Mouse (Mus musculus) liver, adult 2 months (tissue): ENCODE results near the gene Ankrd13c. TPM values are rescaled to one million over a fixed set of nuclear protein-coding genes. Genes with fewer than 3 reads are reported as not detected.

Experiments used
- DNase-seq: peaks from one replicate; pipeline ENCODE4 v3.0.0-alpha.2; 2011; ENCODE audit warnings: low read depth, low spot score; ENCODE audit errors: extremely low read depth
- H3K27ac ChIP-seq: fragments of 200-500 bp; replicated peaks from 2 replicates; pipeline ENCODE4 v1.5.1; 2012; ENCODE audit warnings: low read depth, mild to moderate bottlenecking, control low read depth, inconsistent platforms, low read length; ENCODE audit not compliant: insufficient read depth
- H3K27me3 ChIP-seq: fragments of 200-500 bp; 2 replicates; pipeline ENCODE4 v1.6.1; 2012; ENCODE audit warnings: mild to moderate bottlenecking, moderate library complexity, low read length, inconsistent platforms; ENCODE audit not compliant: control insufficient read depth, insufficient read depth
- H3K36me3 ChIP-seq: fragments of 200-500 bp; 2 replicates; pipeline ENCODE4 v1.6.1; 2012; ENCODE audit warnings: low read length, inconsistent platforms; ENCODE audit not compliant: control insufficient read depth, insufficient read depth
- H3K4me1 ChIP-seq: fragments of 200-500 bp; 2 replicates; pipeline ENCODE4 v1.6.1; 2011; ENCODE audit warnings: low read length; ENCODE audit not compliant: control insufficient read depth, insufficient read depth
- H3K4me3 ChIP-seq: fragments of 200-500 bp; 2 replicates; pipeline ENCODE4 v1.5.1; 2011; ENCODE audit warnings: low read depth, mild to moderate bottlenecking, control low read depth, low read length, moderate library complexity; ENCODE audit not compliant: insufficient read depth
- H3K79me2 ChIP-seq: fragments of 200-500 bp; 2 replicates; pipeline ENCODE4 v1.6.1; 2012; ENCODE audit warnings: inconsistent platforms, mild to moderate bottlenecking, low read length, moderate library complexity; ENCODE audit not compliant: control insufficient read depth, insufficient read depth
- H3K9ac ChIP-seq: fragments of 200-500 bp; 2 replicates; pipeline ENCODE4 v1.6.1; 2012; ENCODE audit warnings: low read depth, mild to moderate bottlenecking, control low read depth, inconsistent platforms, low read length
- CTCF ChIP-seq: fragments of 200-500 bp; IDR thresholded peaks from 2 replicates; pipeline ENCODE4 v1.5.1; 2011; ENCODE audit warnings: low read depth, low read length, control low read depth
- POLR2A ChIP-seq: fragments of 200-500 bp; IDR thresholded peaks from 2 replicates; pipeline ENCODE4 v1.6.1; 2011; ENCODE audit warnings: low read length, control low read depth; ENCODE audit not compliant: insufficient read depth; ENCODE audit errors: extremely low read depth
- WGBS: fragments of 180-500 bp; shearing (Covaris S2); methylation state at CpG from one replicate; pipeline ENCODE4 v1.1.7; 2018; 5-methylcytosine and 5-hydroxymethylcytosine counted together
- polyA plus RNA-seq: library from polyadenylated mRNA; depleted of rRNA; stranded (reverse); fragments of >200 nt; gene quantifications from 2 replicates; pipeline ENCODE4 v1.2.3, GENCODE M21; 2012
- total RNA-seq: library from RNA; depleted of rRNA; stranded (reverse); fragments of >200 nt; gene quantifications from 2 replicates; pipeline ENCODE4 v1.2.3, GENCODE M21; 2014

Gene Ankrd13c
- total and polyA plus RNA-seq, 2 experiments, result 7.5 to 20.4 TPM

DNA sequence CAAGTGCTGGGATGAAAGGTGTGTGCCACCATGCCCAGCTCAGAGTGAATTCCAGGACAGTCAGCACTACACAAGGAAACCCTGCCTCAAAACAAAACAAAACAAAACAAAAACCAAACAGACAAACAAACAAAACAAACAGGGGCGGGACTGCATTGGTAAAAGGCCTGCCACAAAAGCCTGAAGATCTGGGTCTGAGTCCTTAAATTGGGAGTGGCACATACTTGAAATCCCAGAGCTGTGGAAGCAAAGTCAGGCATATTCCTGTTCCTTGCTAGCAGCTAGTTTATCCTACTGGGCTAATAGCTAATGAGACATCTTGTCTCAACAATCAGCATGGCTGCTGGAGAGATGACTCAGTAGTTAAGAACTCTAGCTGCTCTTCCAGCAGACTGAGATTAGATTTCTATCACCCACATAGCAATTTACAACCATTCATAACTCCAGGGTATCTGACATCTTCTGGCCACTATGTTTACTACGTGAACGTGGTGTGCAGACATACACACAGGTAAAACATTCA, 12.7 kb upstream of the Ankrd13c start:
- H3K27ac ChIP-seq, result no peak overlapping the region
- 87% methylated on average over 3 of the region's 3 CpGs for WGBS
- TF ChIP-seq CTCF, result no peak
- H3K4me1 ChIP-seq, result peaks cover 4% of the 10 kb centered on the region
- no peaks in the 10 kb centered on the region for H3K27me3 ChIP-seq
- H3K79me2 ChIP-seq, result no peaks in the 10 kb centered on the region
- no peak overlapping the region for H3K4me3 ChIP-seq
- no peak for DNase-seq
- H3K36me3 ChIP-seq, result no peaks in the 10 kb centered on the region
- H3K9ac ChIP-seq, result no peak overlapping the region

DNA sequence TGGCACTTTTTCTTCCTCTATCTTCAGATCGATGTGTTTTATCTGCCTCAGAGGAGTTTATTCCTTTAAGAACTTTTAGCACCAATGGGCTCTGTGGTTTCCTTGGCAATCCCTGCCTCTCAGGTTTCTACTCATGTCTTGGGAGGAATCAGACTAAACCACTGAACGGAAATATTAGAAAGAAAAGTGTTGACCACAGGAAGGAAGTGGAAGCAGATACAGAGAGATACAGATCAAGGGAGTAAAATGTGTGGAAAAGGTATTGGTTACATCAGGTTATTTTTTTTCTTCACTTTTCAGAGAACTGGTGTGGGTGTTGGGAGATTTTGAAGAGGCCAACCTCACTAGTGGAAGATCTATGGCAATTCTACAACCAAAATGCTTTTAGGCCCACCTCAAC, 8.5 kb upstream of the Ankrd13c start:
- H3K79me2 ChIP-seq, result no peaks in the 10 kb centered on the region
- H3K27ac ChIP-seq, result no peak overlapping the region
- H3K4me3 ChIP-seq, result no peak overlapping the region
- 85% methylated on average over 2 of the region's 2 CpGs for WGBS
- no peak for TF ChIP-seq CTCF
- no peak for TF ChIP-seq POLR2A
- no peaks in the 10 kb centered on the region for H3K27me3 ChIP-seq
- DNase-seq, result no peak
- no peaks in the 10 kb centered on the region for H3K4me1 ChIP-seq
- no peaks in the 10 kb centered on the region for H3K36me3 ChIP-seq
- H3K9ac ChIP-seq, result no peak overlapping the region

DNA sequence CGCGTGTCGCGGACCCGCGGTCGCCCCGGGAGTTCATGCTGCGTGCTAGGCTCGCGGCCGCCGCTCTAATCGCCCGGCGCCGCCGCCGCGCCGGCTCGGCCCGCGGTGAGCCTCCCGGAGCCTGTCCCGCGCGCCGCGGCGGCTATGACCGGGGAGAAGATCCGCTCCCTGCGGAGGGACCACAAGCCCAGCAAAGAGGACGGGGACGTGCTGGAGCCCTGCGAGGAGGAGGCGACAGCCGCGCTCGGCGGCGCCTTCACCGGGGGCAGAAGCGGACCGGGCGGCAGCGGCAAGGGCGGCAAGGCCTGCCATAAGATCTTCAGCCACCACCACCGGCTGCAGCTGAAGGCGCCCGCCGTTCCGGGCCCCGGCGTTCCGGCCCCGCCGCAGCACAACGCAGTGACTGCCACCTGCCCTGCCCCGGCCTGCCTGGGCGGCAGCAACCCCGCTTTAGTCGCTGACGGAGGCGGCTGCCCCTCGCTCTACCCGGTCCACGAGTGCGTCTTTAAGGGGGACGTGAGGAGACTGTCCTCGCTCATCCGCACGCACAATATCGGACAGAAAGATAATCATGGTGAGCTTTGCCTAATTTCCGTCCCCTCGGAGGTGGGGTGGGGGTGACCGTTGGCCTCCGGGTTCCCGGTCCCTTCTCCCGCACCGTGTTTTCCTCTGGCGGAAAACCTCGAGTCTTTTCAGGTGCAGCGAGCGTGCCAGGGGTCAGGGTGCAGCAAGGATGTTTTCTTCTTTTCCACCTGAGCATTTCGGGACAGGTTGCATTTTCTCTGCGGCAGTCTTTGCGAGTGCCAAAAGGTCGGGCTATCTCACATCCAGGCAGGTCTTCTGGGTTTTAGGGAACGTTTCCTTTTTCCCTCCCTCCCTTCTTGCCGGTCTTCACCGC, 593 bp downstream of the Ankrd13c start:
- WGBS, result under 1% methylated on average over 92 of the region's 93 CpGs
- H3K4me1 ChIP-seq, result peaks cover 8% of the 10 kb centered on the region
- peak overlapping the region; percentile 99 for H3K9ac ChIP-seq
- no peaks in the 10 kb centered on the region for H3K27me3 ChIP-seq
- H3K4me3 ChIP-seq, result peak overlapping the region; percentile 99
- H3K36me3 ChIP-seq, result no peaks in the 10 kb centered on the region
- peaks cover 19% of the 10 kb centered on the region; the same call in 1 of the 2 replicates for H3K79me2 ChIP-seq
- H3K27ac ChIP-seq, result peak overlapping the region; percentile 100
- DNase-seq, result peak; percentile 71
- no peak for TF ChIP-seq POLR2A
- no peak for TF ChIP-seq CTCF

DNA sequence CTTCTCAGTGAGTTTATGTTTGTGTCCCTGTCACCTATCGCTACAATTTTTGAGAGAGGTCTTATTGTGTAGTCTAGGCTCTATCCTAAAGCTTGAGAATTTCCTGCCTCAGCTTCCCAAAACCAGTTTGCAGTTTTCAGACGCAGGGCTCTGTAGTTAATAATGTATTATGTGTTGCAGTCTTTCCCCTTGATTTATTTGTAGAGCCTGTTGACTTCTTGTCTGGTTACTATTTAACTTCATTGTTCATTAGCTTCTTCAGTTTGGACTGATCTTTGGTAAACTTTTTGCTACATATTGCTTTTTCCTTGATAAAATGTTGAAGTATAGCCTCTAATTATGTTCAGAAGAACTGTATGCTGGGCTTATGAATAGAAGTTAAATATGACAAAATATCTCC, 5.7 kb downstream of the Ankrd13c start:
- peak; percentile 70 for DNase-seq
- H3K27me3 ChIP-seq, result no peaks in the 10 kb centered on the region
- H3K9ac ChIP-seq, result 0 out of 2 replicates have a peak overlapping the region, but pooled peaks have one; percentile 4
- H3K79me2 ChIP-seq, result peaks cover 25% of the 10 kb centered on the region
- no peaks in the 10 kb centered on the region for H3K36me3 ChIP-seq
- H3K4me1 ChIP-seq, result peaks cover 26% of the 10 kb centered on the region
- WGBS, result 41% methylated on average over 2 of the region's 2 CpGs
- peak overlapping the region; percentile 24; the same call in 1 of the 2 replicates for H3K27ac ChIP-seq
- no peak overlapping the region for H3K4me3 ChIP-seq
- TF ChIP-seq POLR2A, result no peak
- no peak for TF ChIP-seq CTCF

DNA sequence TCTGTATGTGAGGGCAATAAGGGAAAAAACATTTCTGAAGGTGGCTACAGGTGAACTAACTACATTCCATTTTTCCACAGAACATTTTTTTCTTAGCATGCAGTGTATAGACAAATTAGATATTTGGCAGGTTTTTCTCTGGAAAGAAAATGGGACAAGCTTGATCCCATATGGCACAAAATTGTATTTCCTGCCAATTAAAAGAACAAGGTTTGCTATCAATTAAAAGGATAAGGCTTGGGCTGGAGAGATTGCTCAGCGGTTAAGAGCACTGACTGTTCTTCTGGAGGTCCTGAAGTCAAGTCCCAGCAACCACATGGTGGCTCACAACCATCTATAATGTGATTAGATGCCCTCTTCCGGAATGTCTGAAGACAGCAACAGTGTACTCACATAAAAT, 8.4 kb downstream of the Ankrd13c start:
- no peak overlapping the region for H3K27ac ChIP-seq
- 78% methylated on average over 2 of the region's 2 CpGs for WGBS
- no peak for DNase-seq
- no peaks in the 10 kb centered on the region for H3K27me3 ChIP-seq
- peaks cover 29% of the 10 kb centered on the region for H3K4me1 ChIP-seq
- no peak overlapping the region for H3K9ac ChIP-seq
- no peak overlapping the region for H3K4me3 ChIP-seq
- no peaks in the 10 kb centered on the region for H3K36me3 ChIP-seq
- H3K79me2 ChIP-seq, result peaks cover 36% of the 10 kb centered on the region
- TF ChIP-seq POLR2A (no peak), CTCF (no peak)

DNA sequence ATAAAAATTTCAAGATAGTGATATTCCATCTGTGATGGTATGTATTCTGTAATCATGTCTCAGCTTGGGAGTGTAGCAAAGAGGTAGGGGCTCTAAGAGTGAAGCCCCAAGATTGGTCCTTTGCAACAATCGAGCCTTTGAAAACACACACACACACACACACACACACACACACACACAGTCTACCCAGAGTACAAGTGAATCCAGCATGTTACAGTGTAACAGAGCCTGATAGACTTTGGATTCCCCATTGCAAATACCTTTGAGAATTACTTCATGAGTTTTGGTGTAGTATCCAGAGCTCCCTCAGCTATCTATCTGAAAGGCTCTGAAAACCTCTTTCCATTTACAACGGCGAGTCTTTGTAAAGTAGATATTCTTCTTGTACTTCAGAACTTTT, 9.2 kb downstream of the Ankrd13c start:
- Histone ChIP-seq H3K27ac (no peak overlapping the region), H3K4me3 (no peak overlapping the region), H3K27me3 (no peaks in the 10 kb centered on the region), H3K4me1 (peaks cover 29% of the 10 kb centered on the region), H3K9ac (no peak overlapping the region), H3K79me2 (peaks cover 36% of the 10 kb centered on the region), H3K36me3 (no peaks in the 10 kb centered on the region; the same call in 1 of the 2 replicates)
- TF ChIP-seq POLR2A (no peak), CTCF (no peak)
- WGBS, result 31% methylated on average over 3 of the region's 3 CpGs
- DNase-seq, result peak; percentile 85
